Mouse (Mus musculus) CH12.LX (cell line): ENCODE results near the gene Txnrd1.

Experiments used
- CTCF ChIP-seq, 2 experiments: IDR thresholded peaks in 1 of 2; conservative IDR thresholded peaks in 1 of 2; 2 replicates each; pipeline ENCODE4 v1.5.1; 2011 to 2012; ENCODE audit warnings: low read depth in 2 of 2, low read length in 2 of 2, improper control_type of control experiment in 1 of 2, inconsistent platforms in 1 of 2, mild to moderate bottlenecking in 1 of 2, moderate library complexity in 1 of 2
- EP300 ChIP-seq: IDR thresholded peaks from 2 replicates; pipeline ENCODE4 v1.6.1; 2011; ENCODE audit warnings: low read length, improper control_type of control experiment
- TCF12 ChIP-seq: IDR thresholded peaks from 2 replicates; pipeline ENCODE4 v1.6.1; 2014; ENCODE audit warnings: low read depth, mild to moderate bottlenecking, inconsistent platforms, low read length, improper control_type of control experiment

DNA sequence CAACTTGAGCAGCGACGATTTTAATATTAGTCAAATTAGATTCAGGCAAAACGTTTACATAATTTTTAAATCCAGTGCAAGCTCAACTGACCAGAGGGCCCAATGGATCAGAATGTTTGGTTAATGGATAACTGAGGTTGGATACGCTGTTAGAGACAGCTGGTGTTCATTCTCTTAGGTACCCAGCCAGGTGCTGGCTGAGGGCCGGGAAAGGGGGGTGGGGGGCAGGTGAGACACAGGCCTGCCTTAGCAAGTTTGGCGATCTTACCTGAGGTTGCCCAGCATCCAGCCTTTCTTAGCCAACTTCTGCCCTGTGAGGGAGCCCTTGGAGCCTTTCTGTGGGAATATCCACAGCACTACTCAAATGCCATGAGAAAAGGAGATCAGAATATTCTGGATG lies 28.6 kb upstream of the Txnrd1 start:
- TF ChIP-seq CTCF (conservative IDR thresholded peaks at IDR 0.05 in 1 of 2, IDR thresholded peaks at IDR 0.05 in 1 of 2; ENCODE audit: low read depth in 2 of 2, low read length in 2 of 2) (no peak), TCF12 (no peak), EP300 (no peak)
